Mouse (Mus musculus) layer of hippocampus, postnatal 10 days (tissue): Measurements from ENCODE around the gene Cfap70. TPM values are rescaled to one million over a fixed set of nuclear protein-coding genes. Genes with fewer than 3 reads are reported as not detected.

Source experiments
- DNase-seq, 2 experiments: peaks; one replicate each; pipeline ENCODE4 v3.0.0; 2021; ENCODE audit warnings: low spot score in 2 of 2
- total RNA-seq, 2 experiments: library from RNA; stranded (reverse); gene quantifications; 2 replicates each; pipeline ENCODE4 v1.2.3; 2021

The Cfap70 gene
- total RNA-seq, 2 experiments from 2014 or later: 1.5 to 3.4 TPM

DNA sequence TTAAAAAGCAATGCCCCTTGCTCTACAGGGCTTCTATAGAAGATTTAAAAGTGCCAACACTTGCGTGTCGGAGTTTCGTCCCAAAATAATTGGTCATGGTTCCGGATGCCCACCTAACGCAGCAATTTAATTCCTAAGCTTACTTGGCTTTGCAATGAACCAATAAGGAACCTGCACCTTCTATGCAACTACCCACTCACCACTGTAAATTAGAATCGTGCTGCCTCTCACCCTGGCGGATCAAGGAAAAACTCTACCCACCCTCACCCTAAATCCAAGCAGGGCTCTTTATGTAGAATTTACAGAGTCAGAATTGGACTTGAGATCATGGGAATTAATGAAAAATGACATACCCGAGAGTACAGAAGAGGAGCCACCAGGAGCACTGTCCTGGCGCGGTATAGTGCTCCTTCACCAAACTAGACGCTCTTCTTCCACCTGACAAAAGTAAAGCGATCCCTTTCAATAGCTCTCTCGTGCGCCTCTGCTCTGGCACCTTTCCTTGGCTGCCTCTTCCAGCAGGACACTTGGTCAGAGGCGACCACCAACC, 104.5 kb downstream of the Cfap70 start:
- DNase-seq: no peak

DNA sequence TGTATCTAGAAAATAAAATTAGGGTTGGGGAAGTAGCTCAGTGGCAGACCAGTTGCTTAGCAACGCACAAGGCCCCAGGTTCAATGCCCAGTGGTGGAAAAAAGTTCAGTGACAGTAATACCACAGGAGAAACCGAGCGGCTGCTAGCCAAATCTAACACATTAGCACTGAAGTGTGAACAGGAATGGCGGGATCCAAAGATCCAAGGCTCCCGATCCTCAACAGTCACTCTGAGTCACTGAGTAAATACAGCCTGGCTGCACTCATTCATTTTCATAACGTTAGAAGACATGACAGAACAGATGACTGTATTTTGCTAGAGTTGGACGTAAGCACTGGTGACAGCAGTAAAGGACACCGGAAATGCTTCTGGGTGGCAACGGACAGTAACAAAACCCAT, 106.1 kb downstream of the Cfap70 start:
- DNase-seq: no peak

Other genes with a start within 250 kb of the Cfap70 start
- gene Kcnk16, start 183.0 kb downstream of the Cfap70 start, total RNA-seq: not detected
- 10 to 100 TPM; 19.5 to 20.6 TPM for gene Nudt13, start 157.5 kb downstream of the Cfap70 start, total RNA-seq
- 10 to 100 TPM; 30.0 to 32.0 TPM for gene Ecd, start 104.1 kb downstream of the Cfap70 start, total RNA-seq
- gene Fam149b, start 104.1 kb downstream of the Cfap70 start, total RNA-seq: 10 to 100 TPM; 43.0 to 50.2 TPM
- 10 to 100 TPM; 23.2 to 23.5 TPM for gene Dnajc9, start 63.3 kb downstream of the Cfap70 start, total RNA-seq
- 10 to 100 TPM; 31.5 to 37.8 TPM for gene Mrps16, start 58.6 kb downstream of the Cfap70 start, total RNA-seq
- gene Anxa7, start 27.9 kb upstream of the Cfap70 start, total RNA-seq: 10 to 100 TPM; 50.2 to 53.5 TPM
- gene Mss51, start 44.7 kb upstream of the Cfap70 start, total RNA-seq: 1 to 10 TPM; 1.7 to 1.8 TPM
- 100 to 1,000 TPM; 397 to 418 TPM for gene Ppp3cb, start 94.3 kb upstream of the Cfap70 start, total RNA-seq
- gene Usp54, start 188.8 kb upstream of the Cfap70 start, total RNA-seq: 10 to 100 TPM; 27.8 to 29.2 TPM
- gene Myoz1, start 204.3 kb upstream of the Cfap70 start, total RNA-seq: under 1 TPM in 1 of 2 experiments, not detected in 1; 0.39 TPM
- gene Synpo2l, start 216.1 kb upstream of the Cfap70 start, total RNA-seq: under 1 TPM; 0.21 to 0.29 TPM
- 100 to 1,000 TPM; 108 to 109 TPM for gene Sec24c, start 222.1 kb upstream of the Cfap70 start, total RNA-seq
- 10 to 100 TPM; 19.5 TPM for gene Fut11, start 242.7 kb upstream of the Cfap70 start, total RNA-seq